ENCODE assay signal across 28 mouse cellular contexts in genomic region chr12:7910509-7910908, GRCm38 (mm10).
A peak's percentile ranks its signal among the peaks of the same experiment; 100 is the strongest.
DNase-seq lines count a peak whose midpoint lies in the region; ATAC-seq and TF ChIP-seq lines count a peak whose summit lies in the region.
"Had no signal": no experiment of that assay in that cellular context is flagged by ENCODE, and none has a peak within 500 bp of the region (broad histone marks: within the 10 kb centered on the region; RNA-seq: fewer than 3 reads in every experiment).

No protein-coding gene starts in this region.

- no peak overlapping the region for H3K9ac ChIP-seq in liver, embryonic 16.5 days (ENCODE audit: low read depth, low read length)
- no peak overlapping the region for H3K9ac ChIP-seq in stomach, postnatal 0 days (ENCODE audit: low read length)
- H3K9ac ChIP-seq: embryonic facial prominence, embryonic 12.5 days; heart, embryonic 15.5 days; hindbrain, embryonic 12.5 days; limb, embryonic 12.5 days; liver, embryonic 14.5 days; lung, embryonic 15.5 days had no signal

- H3K9me3 ChIP-seq in liver, embryonic 16.5 days (replicated peaks; ENCODE audit: control insufficient read depth, low read length): no peaks in the 10 kb centered on the region
- no peaks in the 10 kb centered on the region for H3K9me3 ChIP-seq in stomach, postnatal 0 days (ENCODE audit: control insufficient read depth, low read length)
- H3K9me3 ChIP-seq: embryonic facial prominence, embryonic 12.5 days; heart, embryonic 10.5 days; heart, embryonic 15.5 days; hindbrain, embryonic 12.5 days; limb, embryonic 12.5 days; lung, embryonic 15.5 days had no signal

- peak; percentile 30 for DNase-seq in kidney, adult 11 months
- DNase-seq in kidney, postnatal 10 days: no peak
- DNase-seq in liver: no peak
- peak; percentile 81 for DNase-seq in kidney, adult 9 months
- DNase-seq in stomach, postnatal 0 days (ENCODE audit: low spot score): no peak
- DNase-seq in left cerebral cortex, adult 8-10 months (ENCODE audit: low spot score in 2 of 2): no peak
- DNase-seq in layer of hippocampus, adult 8-10 months (ENCODE audit: low spot score in 2 of 2): no peak
- DNase-seq: adrenal gland, postnatal 14 days; cerebellum, adult 11-12 months; cerebellum, adult 9-11 months; embryo, embryonic 11 days; gastrocnemius, postnatal 25 days; heart, adult 11 months; layer of hippocampus, adult 9-11 months; right cerebral cortex, postnatal 25 days; thymus, adult 2 months; thymus, postnatal 36 days had no signal

- no peak overlapping the region for H3K4me3 ChIP-seq in liver, embryonic 16.5 days (ENCODE audit: low read depth, low read length)
- H3K4me3 ChIP-seq in stomach, postnatal 0 days (ENCODE audit: low read depth, low read length): no peak overlapping the region
- H3K4me3 ChIP-seq: embryonic facial prominence, embryonic 12.5 days; heart, embryonic 10.5 days; heart, embryonic 15.5 days; hindbrain, embryonic 12.5 days; limb, embryonic 12.5 days; lung, embryonic 15.5 days had no signal

- 48% methylated on average over 2 of the region's 2 CpGs for WGBS in liver, embryonic 16.5 days (ENCODE audit: insufficient replicate concordance)
- 52% methylated on average over 2 of the region's 2 CpGs for WGBS in stomach, postnatal 0 days

- H3K27ac ChIP-seq in liver, embryonic 16.5 days (ENCODE audit: low read length): no peak overlapping the region
- H3K27ac ChIP-seq in stomach, postnatal 0 days (replicated peaks): no peak overlapping the region
- H3K27ac ChIP-seq: embryonic facial prominence, embryonic 12.5 days; heart, embryonic 10.5 days; heart, embryonic 15.5 days; hindbrain, embryonic 12.5 days; limb, embryonic 12.5 days; liver, embryonic 14.5 days; lung, embryonic 15.5 days had no signal

- H3K4me2 ChIP-seq in liver, embryonic 16.5 days (ENCODE audit: low read depth, low read length): no peak overlapping the region
- H3K4me2 ChIP-seq in stomach, postnatal 0 days (replicated peaks; ENCODE audit: low read depth): no peak overlapping the region
- H3K4me2 ChIP-seq: embryonic facial prominence, embryonic 12.5 days; heart, embryonic 15.5 days; hindbrain, embryonic 12.5 days; limb, embryonic 12.5 days; lung, embryonic 15.5 days; midbrain, embryonic 11.5 days had no signal

- no peaks in the 10 kb centered on the region for H3K27me3 ChIP-seq in liver, embryonic 16.5 days (ENCODE audit: control insufficient read depth, insufficient read depth, low read depth, low read length)
- H3K27me3 ChIP-seq in stomach, postnatal 0 days (ENCODE audit: control insufficient read depth, insufficient read depth, low read length): no peaks in the 10 kb centered on the region
- H3K27me3 ChIP-seq: embryonic facial prominence, embryonic 12.5 days; heart, embryonic 15.5 days; hindbrain, embryonic 12.5 days; limb, embryonic 12.5 days; lung, embryonic 15.5 days had no signal

- no peak for TF ChIP-seq EP300 in stomach, postnatal 0 days (optimal IDR thresholded peaks at IDR 0.05)

- no peaks in the 10 kb centered on the region for H3K36me3 ChIP-seq in liver, embryonic 16.5 days (ENCODE audit: control insufficient read depth, insufficient read depth)
- no peaks in the 10 kb centered on the region for H3K36me3 ChIP-seq in stomach, postnatal 0 days (ENCODE audit: control insufficient read depth, insufficient read depth, low read length)
- H3K36me3 ChIP-seq: embryonic facial prominence, embryonic 12.5 days; heart, embryonic 10.5 days; heart, embryonic 15.5 days; hindbrain, embryonic 12.5 days; limb, embryonic 12.5 days; lung, embryonic 15.5 days had no signal

- H3K4me1 ChIP-seq in liver, embryonic 16.5 days (ENCODE audit: control insufficient read depth, low read depth, low read length): no peaks in the 10 kb centered on the region; the same call in 1 of the 2 replicates
- H3K4me1 ChIP-seq in stomach, postnatal 0 days (replicated peaks; ENCODE audit: control insufficient read depth, insufficient read depth): no peaks in the 10 kb centered on the region
- H3K4me1 ChIP-seq: embryonic facial prominence, embryonic 12.5 days; heart, embryonic 10.5 days; hindbrain, embryonic 12.5 days; limb, embryonic 12.5 days had no signal

- ATAC-seq in liver, embryonic 16.5 days (ENCODE audit: low read depth): peak; percentile 64
- ATAC-seq in stomach, postnatal 0 days (ENCODE audit: low FRiP score, low TSS enrichment): no peak
- ATAC-seq: midbrain, embryonic 16.5 days; Patski had no signal

- TF ChIP-seq CTCF in stomach, postnatal 0 days (IDR thresholded peaks at IDR 0.05; ENCODE audit: low read depth): 0 out of 2 replicates have a peak, but pooled peaks have one; percentile 5

Comparison
In these comparisons a context has a peak if more than half of its experiments do, and no peak if none do; other contexts are left out.
1. DNase-seq: peak in kidney, adult 11 months (single experiment) and kidney, adult 9 months (single experiment); none in kidney, postnatal 10 days (single experiment), liver (single experiment), stomach, postnatal 0 days (single experiment), left cerebral cortex, adult 8-10 months (0 of 2) and layer of hippocampus, adult 8-10 months (0 of 2).